Mouse (Mus musculus): ENCODE results near the gene Csgalnact2.

- TF ChIP-seq POLR2A (IDR thresholded peaks at IDR 0.05; ENCODE audit: borderline replicate concordance, control insufficient read depth, low read depth, low read length) (no peak), CTCF (IDR thresholded peaks at IDR 0.05; ENCODE audit: control insufficient read depth, insufficient read depth, low read length) (peak; percentile 40; the same call in 1 of the 2 replicates)
Measured at GRCm38 (mm10) chr6:118087955-118088354, 51.0 kb downstream of the Csgalnact2 start.
